Mouse (Mus musculus): ENCODE results near the gene Smim6. TPM values are rescaled to one million over a fixed set of nuclear protein-coding genes. Genes with fewer than 3 reads are reported as not detected.

Smim6 gene
- 1.5 and 1.8 TPM in 2 replicates for polyA plus RNA-seq (2012; rRNA removed)
- 2.0 and 2.2 TPM in 2 replicates for polyA plus RNA-seq (2014; fragmentation: Nextera tagmentation; extraction: Ambion mirVana)

DNA sequence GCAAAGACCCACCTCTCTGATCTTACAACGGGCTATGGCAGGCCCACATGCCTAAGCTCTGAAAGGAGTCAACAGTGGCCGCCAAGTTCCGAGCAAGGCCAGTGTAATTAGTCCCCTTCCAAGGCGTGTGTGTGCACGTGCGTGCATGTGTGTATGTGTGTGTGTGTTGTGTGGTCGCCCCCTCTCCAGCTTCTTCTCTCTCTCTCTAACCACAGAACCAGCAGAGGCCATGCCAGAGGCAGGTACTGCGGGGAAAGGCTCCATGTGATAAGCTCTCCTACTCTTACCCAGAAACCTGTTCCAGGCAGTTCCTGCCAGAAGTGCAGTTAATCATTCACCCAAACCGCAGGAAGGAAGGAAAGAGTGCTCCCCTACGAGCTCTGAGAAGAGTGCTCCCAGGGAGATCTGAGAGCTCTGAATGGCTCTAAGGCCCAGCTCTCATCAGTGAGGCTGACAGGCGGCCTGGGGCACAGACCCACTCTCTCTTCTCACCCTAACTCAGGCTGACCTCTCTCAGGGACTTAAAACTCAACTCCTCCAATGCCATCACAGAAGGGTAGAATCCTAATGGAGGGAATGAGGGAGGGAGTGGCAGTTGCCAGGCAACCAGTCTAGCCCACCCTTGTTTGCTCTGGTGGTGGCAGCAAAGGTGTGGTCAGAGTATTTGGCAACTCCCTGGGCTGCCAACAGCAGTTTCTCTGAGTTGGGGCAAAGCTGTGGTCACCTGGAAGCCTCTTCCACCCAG, at the start of gene Smim6:
TSS of gene Smim6 (plus strand) at position 386 of the 745 bp plus-strand sequence.
- Histone ChIP-seq H3K9ac (replicated peaks) (peak within 1 kb of the TSS; percentile 68), H3K4me1 (replicated peaks; ENCODE audit: control insufficient read depth in 2 of 2, insufficient read depth in 2 of 2, low read length in 1 of 2) (peaks cover 32 to 47% of the 10 kb centered on the region in 2 experiments), H3K27ac (peak within 1 kb of the TSS; percentile 96), H3K27me3 (ENCODE audit: control insufficient read depth, insufficient read depth, low read length) (no peaks in the 10 kb centered on the region), H3K36me3 (replicated peaks; ENCODE audit: control insufficient read depth, insufficient read depth, low read depth) (peaks cover 23% of the 10 kb centered on the region), H3K9me3 (ENCODE audit: control insufficient read depth, low read length) (no peaks in the 10 kb centered on the region), H3K4me3 (ENCODE audit: insufficient read depth in 1 of 2, low read depth in 2 of 2, low read length in 2 of 2) (no peak within 1 kb of the TSS; a peak in 1 of 4 replicates), H3K4me2 (ENCODE audit: low read depth) (peak within 1 kb of the TSS; percentile 54)
- DNase-seq (ENCODE audit: low read depth in 3 of 3, low spot score in 3 of 3) (peak in 2 of 3 experiments; percentile 49 to 67), ATAC-seq (ENCODE audit: insufficient read depth) (peak; percentile 73)
- 7% methylated on average over 11 of the region's 11 CpGs for WGBS (ENCODE audit: insufficient replicate concordance)
- TF ChIP-seq CTCF (IDR thresholded peaks at IDR 0.05; ENCODE audit: low read depth) (no peak), EP300 (IDR thresholded peaks at IDR 0.05; ENCODE audit: low read depth) (peak; percentile 41; the same call in 1 of the 2 replicates)

- Histone ChIP-seq H3K9ac (replicated peaks) (no peak overlapping the region), H3K36me3 (replicated peaks; ENCODE audit: control insufficient read depth, insufficient read depth, low read depth) (no peaks in the 10 kb centered on the region), H3K4me1 (replicated peaks; ENCODE audit: control insufficient read depth in 2 of 2, insufficient read depth in 2 of 2, low read length in 1 of 2) (no peaks in the 10 kb centered on the region), H3K27me3 (ENCODE audit: control insufficient read depth, insufficient read depth, low read length) (peaks cover 26% of the 10 kb centered on the region), H3K4me2 (ENCODE audit: low read depth) (no peak overlapping the region), H3K9me3 (ENCODE audit: control insufficient read depth, low read length) (no peaks in the 10 kb centered on the region), H3K27ac (no peak overlapping the region), H3K4me3 (ENCODE audit: insufficient read depth in 1 of 2, low read depth in 2 of 2, low read length in 2 of 2) (no peak overlapping the region)
- no peak for DNase-seq (ENCODE audit: low read depth in 3 of 3, low spot score in 3 of 3)
- TF ChIP-seq CTCF (IDR thresholded peaks at IDR 0.05; ENCODE audit: low read depth) (peak; percentile 46; the same call in 1 of the 2 replicates), EP300 (IDR thresholded peaks at IDR 0.05; ENCODE audit: low read depth) (no peak)
- no peak for ATAC-seq (ENCODE audit: insufficient read depth)
- WGBS (ENCODE audit: insufficient replicate concordance), result 67% methylated on average over 8 of the region's 8 CpGs
Observed at GRCm38 (mm10) chr11:115863895-115864294, 47.9 kb upstream of the Smim6 start.

DNA sequence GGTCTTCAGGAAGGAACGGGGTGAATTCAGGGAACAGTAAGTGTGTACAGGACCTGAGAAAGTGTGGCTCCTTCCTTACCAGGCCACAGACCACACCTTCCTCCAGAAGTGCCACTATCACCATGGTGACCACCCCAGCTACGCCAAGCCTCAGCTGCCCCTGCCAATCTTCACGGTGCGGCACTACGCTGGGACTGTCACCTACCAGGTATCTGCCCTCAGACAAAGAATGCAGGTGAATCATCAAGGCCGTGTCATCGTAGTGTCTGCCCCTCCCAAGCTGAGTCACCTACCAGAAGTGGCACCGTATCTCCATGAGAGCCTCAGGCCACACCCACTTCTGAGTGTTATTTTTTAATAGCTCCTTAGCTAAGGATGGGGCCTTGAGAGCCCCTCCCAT, 42.4 kb upstream of the Smim6 start:
- ATAC-seq (ENCODE audit: insufficient read depth) (peak; percentile 31), DNase-seq (ENCODE audit: low read depth in 3 of 3, low spot score in 3 of 3) (peak; percentile 29 to 52 (median 37))
- no peaks in the 10 kb centered on the region for H3K36me3 ChIP-seq (replicated peaks; ENCODE audit: control insufficient read depth, insufficient read depth, low read depth)
- TF ChIP-seq EP300 (IDR thresholded peaks at IDR 0.05; ENCODE audit: low read depth) (no peak), CTCF (IDR thresholded peaks at IDR 0.05; ENCODE audit: low read depth) (no peak)
- no peaks in the 10 kb centered on the region for H3K9me3 ChIP-seq (ENCODE audit: control insufficient read depth, low read length)
- no peak overlapping the region for H3K4me3 ChIP-seq (ENCODE audit: insufficient read depth in 1 of 2, low read depth in 2 of 2, low read length in 2 of 2)
- no peak overlapping the region for H3K9ac ChIP-seq (replicated peaks)
- H3K4me1 ChIP-seq (replicated peaks; ENCODE audit: control insufficient read depth in 2 of 2, insufficient read depth in 2 of 2, low read length in 1 of 2), result peaks cover 6 to 17% of the 10 kb centered on the region in 2 experiments; a peak in 3 of 4 replicates
- no peak overlapping the region for H3K27ac ChIP-seq
- no peaks in the 10 kb centered on the region for H3K27me3 ChIP-seq (ENCODE audit: control insufficient read depth, insufficient read depth, low read length)
- WGBS (ENCODE audit: insufficient replicate concordance), result 44% methylated on average over 8 of the region's 8 CpGs
- H3K4me2 ChIP-seq (ENCODE audit: low read depth), result no peak overlapping the region

GRCm38 (mm10) chr11:115872437-115872836, 39.4 kb upstream of the Smim6 start:
- DNase-seq (ENCODE audit: low read depth in 3 of 3, low spot score in 3 of 3) (no peak), ATAC-seq (ENCODE audit: insufficient read depth) (peak; percentile 32)
- peaks cover 6 to 23% of the 10 kb centered on the region in 2 experiments; a peak in 3 of 4 replicates for H3K4me1 ChIP-seq (replicated peaks; ENCODE audit: control insufficient read depth in 2 of 2, insufficient read depth in 2 of 2, low read length in 1 of 2)
- no peak overlapping the region for H3K4me3 ChIP-seq (ENCODE audit: insufficient read depth in 1 of 2, low read depth in 2 of 2, low read length in 2 of 2)
- H3K4me2 ChIP-seq (ENCODE audit: low read depth), result no peak overlapping the region
- 66% methylated on average over 4 of the region's 4 CpGs for WGBS (ENCODE audit: insufficient replicate concordance)
- H3K27ac ChIP-seq, result no peak overlapping the region
- no peaks in the 10 kb centered on the region for H3K36me3 ChIP-seq (replicated peaks; ENCODE audit: control insufficient read depth, insufficient read depth, low read depth)
- no peak for TF ChIP-seq CTCF (IDR thresholded peaks at IDR 0.05; ENCODE audit: low read depth)
- no peak for TF ChIP-seq EP300 (IDR thresholded peaks at IDR 0.05; ENCODE audit: low read depth)
- no peak overlapping the region for H3K9ac ChIP-seq (replicated peaks)
- no peaks in the 10 kb centered on the region for H3K27me3 ChIP-seq (ENCODE audit: control insufficient read depth, insufficient read depth, low read length)
- H3K9me3 ChIP-seq (ENCODE audit: control insufficient read depth, low read length), result no peaks in the 10 kb centered on the region

DNA sequence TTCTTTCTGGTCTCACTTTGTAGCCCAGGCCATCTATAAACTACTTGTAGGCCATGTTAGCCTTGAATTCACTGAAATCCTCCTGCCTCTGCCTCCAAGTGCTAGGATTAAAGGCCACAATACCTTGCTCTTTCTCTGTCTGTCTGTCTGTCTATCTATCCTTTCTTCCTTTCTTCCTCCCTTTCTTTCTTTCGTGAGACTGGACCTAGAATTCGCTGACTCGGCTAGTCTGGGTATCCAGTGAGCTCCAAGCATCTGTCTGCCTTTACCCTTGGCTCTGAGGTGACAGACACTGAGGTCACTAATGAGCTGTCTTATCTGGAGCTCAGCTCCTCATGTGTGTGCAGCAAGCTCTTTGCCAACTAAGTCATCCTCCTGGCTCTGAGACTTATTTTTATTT, 35.9 kb upstream of the Smim6 start:
- no peak overlapping the region for H3K27ac ChIP-seq

More for the DNA sequence above, 35.9 kb upstream of the Smim6 start:
- Histone ChIP-seq H3K27me3 (ENCODE audit: control insufficient read depth, insufficient read depth, low read length) (no peaks in the 10 kb centered on the region), H3K9ac (replicated peaks) (no peak overlapping the region), H3K36me3 (replicated peaks; ENCODE audit: control insufficient read depth, insufficient read depth, low read depth) (no peaks in the 10 kb centered on the region), H3K4me3 (ENCODE audit: insufficient read depth in 1 of 2, low read depth in 2 of 2, low read length in 2 of 2) (no peak overlapping the region), H3K4me2 (ENCODE audit: low read depth) (no peak overlapping the region), H3K9me3 (ENCODE audit: control insufficient read depth, low read length) (no peaks in the 10 kb centered on the region), H3K4me1 (replicated peaks; ENCODE audit: control insufficient read depth in 2 of 2, insufficient read depth in 2 of 2, low read length in 1 of 2) (peaks cover 0 to 14% of the 10 kb centered on the region in 2 experiments; a peak in 2 of 4 replicates)
- TF ChIP-seq CTCF (IDR thresholded peaks at IDR 0.05; ENCODE audit: low read depth) (no peak), EP300 (IDR thresholded peaks at IDR 0.05; ENCODE audit: low read depth) (no peak)
- 66% methylated on average over 3 of the region's 3 CpGs for WGBS (ENCODE audit: insufficient replicate concordance)
- DNase-seq (ENCODE audit: low read depth in 3 of 3, low spot score in 3 of 3) (no peak), ATAC-seq (ENCODE audit: insufficient read depth) (no peak)
